Mouse (Mus musculus) frontal cortex, postnatal 25 days (tissue): ENCODE measurements at regions not wholly inside any gene's neighbourhood (a gene's known extent, or its start where the extent isn't known, plus 50 kb on each side); places are given as distances from the start of the nearest gene placed in this dataset.
"Not testable (repeated sequence)": the region's sequence is repeated elsewhere in the genome, so short reads cannot be mapped to it uniquely, and the experiment has no call there.

Experiments
- DNase-seq, 2 experiments: peaks; one replicate each; pipeline ENCODE4 v3.0.0; 2022; ENCODE audit warnings: low spot score in 2 of 2

DNA sequence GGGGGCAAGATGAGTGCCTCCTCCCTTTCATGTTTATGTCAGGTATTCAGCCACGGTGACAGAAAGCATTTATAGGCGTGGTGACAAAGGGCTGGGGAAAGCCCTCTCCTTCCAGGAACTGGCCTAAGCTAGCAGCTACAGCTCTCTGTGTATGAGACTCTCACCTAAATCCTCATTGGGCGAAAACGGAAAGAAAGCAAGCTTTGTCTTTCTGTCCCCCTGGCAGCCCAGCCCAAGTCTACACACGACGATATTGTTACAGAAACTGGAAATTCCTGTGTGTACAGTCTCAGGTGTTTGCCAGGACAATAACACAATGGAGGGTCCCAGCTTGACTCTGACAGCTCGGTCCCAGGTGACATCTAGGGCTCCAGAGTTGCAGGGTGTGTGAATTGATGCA lies 60.0 kb downstream of the Dact2 start:
- DNase-seq: no peak

DNA sequence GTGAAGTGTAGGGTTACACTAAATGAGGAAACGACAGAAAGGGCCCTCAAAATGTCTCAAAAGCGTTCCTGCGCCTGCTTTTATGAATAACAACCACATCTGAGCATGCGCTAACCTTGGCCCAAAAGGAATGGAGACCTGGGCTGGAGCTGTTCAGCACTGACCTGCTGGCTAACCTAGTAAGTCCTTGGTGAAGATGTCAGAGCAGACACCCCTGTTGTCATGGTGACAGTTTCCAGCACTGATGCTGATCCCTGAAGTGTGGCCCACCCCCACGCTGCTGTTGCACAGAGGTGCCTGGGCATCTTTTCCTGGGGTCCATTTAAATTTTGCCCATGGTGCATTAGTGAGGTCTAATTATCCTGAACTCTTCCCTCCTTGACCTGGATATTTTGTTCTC lies 62.4 kb downstream of the Dact2 start:
- no peak for DNase-seq

DNA sequence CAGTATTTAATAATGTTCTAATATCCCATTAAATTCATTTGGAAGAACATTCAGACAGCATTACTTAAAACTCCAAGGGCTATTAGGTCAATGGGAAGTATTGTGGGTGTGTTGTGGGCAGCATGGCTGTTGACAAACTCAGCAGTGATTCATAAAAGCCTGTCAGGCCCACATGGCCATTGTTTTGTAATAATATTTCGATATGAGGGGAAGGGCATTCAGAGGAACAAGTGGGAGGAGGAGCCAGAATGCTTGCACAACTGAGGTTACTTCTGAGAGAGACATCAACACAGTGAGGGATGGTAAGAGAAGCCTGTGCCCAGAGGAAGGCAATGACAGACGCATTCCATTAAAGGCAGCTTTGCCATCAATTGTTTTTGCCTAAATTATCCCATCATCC lies 63.8 kb downstream of the Dact2 start:
- DNase-seq: no peak

DNA sequence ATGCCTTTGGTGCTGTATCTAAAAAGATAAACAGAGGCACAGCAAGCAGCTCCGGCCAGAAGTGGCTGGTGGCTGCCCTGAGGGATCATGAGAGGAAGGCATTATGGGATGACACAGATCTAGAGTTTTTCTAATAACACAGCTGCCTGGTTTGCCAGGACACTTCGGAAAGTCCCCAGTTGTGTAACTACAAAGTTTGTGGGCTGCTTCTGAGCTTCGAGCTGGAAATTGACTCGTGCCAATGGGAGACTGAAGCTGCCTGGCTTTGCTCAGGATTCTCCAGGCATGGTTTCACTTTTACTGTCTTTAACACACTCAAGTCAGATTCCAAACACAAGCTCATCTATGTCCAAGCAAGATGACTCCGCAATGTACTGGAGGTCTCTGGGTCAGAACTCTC lies 65.2 kb downstream of the Dact2 start:
- no peak for DNase-seq

DNA sequence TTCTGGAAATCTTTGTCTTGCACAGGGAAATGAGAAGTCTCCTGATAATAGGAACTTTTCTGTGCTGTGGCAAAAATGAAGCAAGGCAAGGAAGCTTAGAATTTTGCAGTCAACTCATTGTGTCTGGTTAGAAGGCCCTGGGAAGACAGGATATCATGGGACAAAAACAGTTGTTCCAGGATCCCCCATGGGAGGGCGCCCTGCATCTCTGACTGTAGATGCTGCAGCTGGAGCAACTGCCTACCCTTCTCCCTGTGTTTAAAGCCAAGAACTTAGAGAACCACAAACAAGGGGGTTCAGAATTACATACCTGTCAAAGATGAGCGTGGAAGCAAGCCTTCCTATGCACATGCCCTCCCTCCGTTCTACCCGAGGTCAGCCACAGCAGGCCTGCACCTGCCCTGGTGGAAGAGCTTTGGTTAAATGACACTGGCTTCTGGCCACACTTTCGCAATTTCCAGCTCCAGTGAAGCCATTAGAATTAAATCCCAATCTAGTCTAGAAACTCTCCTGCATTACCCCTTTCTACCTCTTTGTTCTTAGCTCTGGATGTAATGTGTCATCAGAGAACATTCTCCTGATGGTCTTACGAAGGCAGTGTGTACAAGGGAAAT lies 67.3 kb downstream of the Dact2 start:
- DNase-seq: peak; percentile 81 to 82

DNA sequence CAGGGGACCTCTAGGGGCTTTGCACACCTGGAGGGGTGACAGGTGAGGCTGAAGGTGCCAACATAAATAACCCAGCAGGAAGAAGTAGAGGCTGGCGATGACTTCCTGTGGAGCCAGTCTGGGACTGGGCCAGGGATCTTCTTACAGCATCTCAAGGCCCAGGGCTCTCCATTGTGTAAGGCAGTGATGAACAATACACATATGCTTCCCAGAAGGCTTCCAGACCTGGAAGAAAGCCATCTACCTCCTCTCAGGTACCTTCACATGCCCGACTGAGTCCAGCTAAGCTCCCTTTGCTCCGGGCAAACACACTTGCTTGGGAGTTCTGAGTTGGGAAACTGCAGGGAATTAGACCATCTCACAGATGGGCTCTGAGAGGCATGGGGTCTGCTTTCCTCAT lies 69.5 kb downstream of the Dact2 start:
- DNase-seq: no peak

DNA sequence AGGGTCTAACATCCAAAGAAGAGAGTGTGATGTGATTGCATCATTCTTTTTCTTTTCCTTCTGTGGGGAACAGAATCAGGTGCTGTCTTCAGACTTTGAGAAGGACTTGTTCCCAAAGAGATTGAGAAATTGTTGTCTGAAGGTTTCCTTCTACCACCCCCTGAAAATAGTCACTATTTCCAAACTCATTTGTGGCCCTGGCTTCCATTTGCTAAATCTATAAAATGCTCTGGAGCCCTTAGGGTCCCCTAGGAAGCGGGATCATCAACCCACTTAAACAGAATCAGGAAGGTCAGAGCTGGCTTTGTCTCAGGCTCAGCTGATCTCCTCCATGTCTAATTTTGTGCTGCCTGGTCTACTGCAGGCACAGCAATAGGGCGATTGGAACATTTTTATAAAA lies 70.1 kb downstream of the Dact2 start:
- DNase-seq: no peak

DNA sequence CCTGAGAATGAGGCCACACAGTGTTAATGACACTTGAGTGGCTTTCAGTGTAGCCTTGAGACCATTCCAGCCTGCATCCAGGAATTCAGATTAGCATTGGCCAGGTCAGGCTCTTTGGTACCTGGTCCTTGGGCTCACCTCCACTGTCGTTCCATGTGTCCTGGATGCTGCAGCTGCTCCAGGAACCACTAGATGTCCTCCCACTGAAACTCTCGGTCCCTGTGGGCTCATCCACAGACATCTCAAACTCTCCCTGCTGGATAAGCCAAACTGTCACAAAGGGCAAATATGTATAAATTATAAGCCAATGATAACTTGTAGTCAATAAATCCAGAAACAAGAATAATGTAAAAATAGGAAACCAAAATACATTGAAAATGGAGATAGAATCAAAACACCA lies 67.7 kb upstream of the Gm7358 start:
- DNase-seq: not testable (repeated sequence)

DNA sequence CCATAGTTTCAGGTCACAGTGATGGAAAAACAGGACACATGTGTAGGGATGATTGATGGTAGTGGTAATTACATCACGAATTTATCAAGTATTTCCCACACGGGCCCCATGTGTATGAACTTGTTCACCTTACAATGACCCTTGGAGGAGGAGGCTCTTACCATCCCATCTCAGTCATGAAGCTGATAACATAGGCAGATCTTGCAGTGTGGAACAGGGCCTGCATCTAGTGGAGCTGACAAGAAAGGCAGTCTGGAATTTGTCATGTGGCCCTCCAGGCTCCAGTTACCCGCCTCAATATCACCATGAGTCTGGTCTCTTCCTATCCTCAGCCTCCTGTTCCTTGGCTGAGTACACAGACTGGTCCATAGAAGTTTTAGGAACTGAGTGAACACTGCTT lies 59.5 kb upstream of the Gm7358 start:
- no peak for DNase-seq

DNA sequence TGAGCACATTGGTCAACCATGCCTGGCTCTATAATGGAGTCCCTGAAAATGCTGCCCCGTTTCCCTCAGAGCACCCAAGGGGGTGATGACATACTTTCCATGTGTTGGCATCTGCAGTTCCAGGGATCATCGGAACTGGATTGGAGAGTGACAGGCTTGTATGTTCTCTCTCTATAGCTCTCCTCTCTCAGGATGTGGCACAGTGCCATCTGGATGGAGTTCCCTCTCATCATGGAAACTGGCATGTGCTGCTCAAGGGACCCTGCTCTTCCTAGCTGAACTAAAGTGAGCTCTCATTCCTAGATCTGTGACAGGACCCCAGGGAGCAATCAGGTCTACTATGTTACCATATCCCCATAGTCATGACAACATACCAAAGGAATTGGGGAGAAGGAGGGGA lies 56.9 kb upstream of the Gm7358 start:
- no peak for DNase-seq

DNA sequence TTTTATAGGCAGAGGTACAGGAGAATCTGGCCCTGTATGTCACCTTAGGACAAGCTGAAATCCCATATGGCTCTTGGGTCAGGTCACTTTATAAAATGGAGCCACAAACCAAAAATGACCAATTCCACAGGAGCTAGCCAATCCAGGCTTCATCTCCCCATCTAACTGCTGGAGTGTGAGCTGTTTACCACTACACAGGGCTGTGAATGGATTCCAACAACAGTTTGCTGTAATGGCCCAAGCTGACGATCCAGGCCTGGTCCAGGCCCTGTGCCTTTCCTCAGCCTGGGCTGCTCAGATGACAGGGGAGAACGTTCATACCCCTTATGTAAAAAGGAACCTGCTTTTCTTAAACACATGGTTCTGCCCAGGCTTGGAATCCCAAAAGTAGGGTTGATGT lies 55.5 kb upstream of the Gm7358 start:
- DNase-seq: no peak

DNA sequence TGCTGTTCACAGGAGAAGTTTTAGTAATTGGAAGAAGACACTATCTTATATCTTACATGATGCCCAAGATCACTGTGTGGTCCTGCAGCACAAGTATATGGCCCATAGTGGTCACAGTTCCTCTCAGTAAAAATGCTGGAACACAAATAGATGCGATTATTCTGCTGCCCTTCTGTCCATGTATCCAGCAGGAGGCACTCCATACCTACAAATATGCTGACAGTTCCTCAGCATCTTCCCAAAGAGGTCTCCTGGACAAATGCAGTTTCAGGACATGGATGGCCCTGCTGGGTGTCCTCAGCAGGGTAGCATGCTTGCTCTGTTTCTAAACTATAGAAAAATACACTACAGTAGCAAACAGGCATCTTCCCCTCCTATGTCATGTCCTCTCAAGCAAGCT lies 52.4 kb upstream of the Gm7358 start:
- DNase-seq: peak in 1 of 2 experiments; percentile 21
